ENCODE assay signal across 1 mouse cellular context in the genomic region with DNA sequence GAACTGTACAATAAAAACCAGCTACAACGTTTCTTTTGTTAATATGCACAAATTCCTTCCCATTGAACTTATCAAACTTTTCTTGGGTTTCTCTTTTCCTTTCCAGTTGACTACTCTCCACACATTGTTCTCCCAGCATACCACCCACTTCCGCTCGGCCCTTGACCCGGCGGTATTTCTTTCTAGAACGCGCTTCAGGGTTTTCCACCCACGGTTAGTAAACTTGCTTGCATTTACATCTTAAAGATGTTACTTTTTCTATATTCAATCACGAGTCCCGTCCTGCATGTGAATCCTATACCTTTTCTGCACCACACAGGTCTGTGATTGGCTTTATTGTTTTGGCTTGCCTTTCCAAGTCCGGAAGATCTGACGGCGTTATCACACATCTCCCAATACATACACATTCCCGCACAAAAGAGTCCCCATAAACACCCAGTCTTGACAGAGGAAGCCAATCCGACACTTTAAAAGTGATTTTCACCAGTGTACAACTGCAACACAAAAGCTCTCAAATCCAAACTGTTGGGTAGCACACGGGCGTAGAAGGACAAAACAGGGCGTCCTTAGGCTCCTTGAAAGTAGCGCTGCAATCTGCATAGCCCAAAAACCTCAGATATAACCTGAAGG.
A peak's percentile ranks its signal among the peaks of the same experiment; 100 is the strongest.
TF ChIP-seq lines count a peak whose summit lies in the region.

No protein-coding gene starts in this region.

TF ChIP-seq in CH12.LX, 34 proteins besides CTCF, POLR2A, EP300 and RAD21 (continued from another document):
- no peak for TF ChIP-seq JUN (IDR thresholded peaks at IDR 0.05; ENCODE audit: insufficient read depth, low read depth, low read length)
- no peak for TF ChIP-seq MEF2A (IDR thresholded peaks at IDR 0.05; ENCODE audit: borderline replicate concordance, low read depth, low read length)
- TF ChIP-seq CHD2 (IDR thresholded peaks at IDR 0.05; ENCODE audit: low read length): peak; percentile 77
- TF ChIP-seq ETS1 (conservative IDR thresholded peaks at IDR 0.05; ENCODE audit: low read depth, low read length): no peak
- TF ChIP-seq GABPA (IDR thresholded peaks at IDR 0.05; ENCODE audit: insufficient replicate concordance, low read depth, low read length): no peak
- TF ChIP-seq E2F4 (IDR thresholded peaks at IDR 0.05; ENCODE audit: insufficient replicate concordance, low read depth, low read length): 0 out of 2 replicates have a peak, but pooled peaks have one; percentile 60
- peak; percentile 70; the same call in 1 of the 2 replicates for TF ChIP-seq POLR2AphosphoS2 (IDR thresholded peaks at IDR 0.05; ENCODE audit: low read depth, low read length)
- peak; percentile 34; the same call in 1 of the 2 replicates for TF ChIP-seq SIN3A (IDR thresholded peaks at IDR 0.05; ENCODE audit: low read length)
- TF ChIP-seq USF2 (conservative IDR thresholded peaks at IDR 0.05; ENCODE audit: low read depth, low read length): no peak; the same call in 1 of the 2 replicates
- TF ChIP-seq MAFK (IDR thresholded peaks at IDR 0.05; ENCODE audit: insufficient replicate concordance, low read length): no peak
- TF ChIP-seq HCFC1 (IDR thresholded peaks at IDR 0.05; ENCODE audit: low read depth, low read length): peak; percentile 88
- TF ChIP-seq USF1 (IDR thresholded peaks at IDR 0.05; ENCODE audit: low read depth, low read length): no peak
- TF ChIP-seq KAT2A (IDR thresholded peaks at IDR 0.05; ENCODE audit: insufficient replicate concordance, low read length): peak; percentile 83; the same call in 1 of the 2 replicates
- TF ChIP-seq CHD1 (IDR thresholded peaks at IDR 0.05; ENCODE audit: low read depth, low read length): no peak
- TF ChIP-seq ZC3H11A (IDR thresholded peaks at IDR 0.05; ENCODE audit: low read depth, low read length): no peak
- TF ChIP-seq ELF1 (IDR thresholded peaks at IDR 0.05; ENCODE audit: low read depth, low read length): peak; percentile 72
- no peak for TF ChIP-seq RCOR1 (conservative IDR thresholded peaks at IDR 0.05; ENCODE audit: low read depth, low read length)
- TF ChIP-seq MAX (IDR thresholded peaks at IDR 0.05; ENCODE audit: low read length): no peak
- no peak for TF ChIP-seq UBTF (IDR thresholded peaks at IDR 0.05; ENCODE audit: low read depth, low read length)
- 0 out of 2 replicates have a peak, but pooled peaks have one; percentile 8 for TF ChIP-seq ZMIZ1 (IDR thresholded peaks at IDR 0.05; ENCODE audit: low read depth, low read length)
- peak; percentile 71 for TF ChIP-seq MYC (IDR thresholded peaks at IDR 0.05; ENCODE audit: low read depth, low read length)
- no peak for TF ChIP-seq PAX5 (IDR thresholded peaks at IDR 0.05; ENCODE audit: low read length)
- TF ChIP-seq BHLHE40 (IDR thresholded peaks at IDR 0.05; ENCODE audit: low read depth, low read length): no peak
